Mouse (Mus musculus) kidney, embryonic 15.5 days (tissue): ENCODE measurements at regions not wholly inside any gene's neighbourhood (a gene's known extent, or its start where the extent isn't known, plus 50 kb on each side); places are given as distances from the start of the nearest gene placed in this dataset.

Source experiments
- ATAC-seq: fragments of 200-750 bp; cut with Nextera tagmentation; replicated peaks from 2 replicates; pipeline ENCODE4 v1.8.0; 2017; ENCODE audit warnings: moderate TSS enrichment; ENCODE audit not compliant: low FRiP score
- H3K27ac ChIP-seq: fragments of 300-500 bp; sonication (generic); 2 replicates; pipeline ENCODE4 v1.5.1; 2015; ENCODE audit warnings: mild to moderate bottlenecking, inconsistent platforms
- H3K27me3 ChIP-seq: fragments of 300-500 bp; sonication (generic); 2 replicates; pipeline ENCODE4 v1.6.1; 2015; ENCODE audit warnings: inconsistent platforms
- H3K36me3 ChIP-seq: fragments of 300-500 bp; sonication (generic); 2 replicates; pipeline ENCODE4 v1.6.1; 2015; ENCODE audit warnings: inconsistent platforms
- H3K4me1 ChIP-seq: fragments of 300-500 bp; sonication (generic); 2 replicates; pipeline ENCODE4 v1.6.1; 2015; ENCODE audit warnings: inconsistent platforms
- H3K4me2 ChIP-seq: fragments of 300-500 bp; sonication (generic); 2 replicates; pipeline ENCODE4 v1.6.1; 2015; ENCODE audit warnings: moderate library complexity, mild to moderate bottlenecking, inconsistent platforms
- H3K4me3 ChIP-seq: fragments of 300-500 bp; sonication (generic); replicated peaks from 2 replicates; pipeline ENCODE4 v1.5.1; 2015; ENCODE audit warnings: mild to moderate bottlenecking, inconsistent platforms
- H3K9ac ChIP-seq: fragments of 300-500 bp; sonication (generic); 2 replicates; pipeline ENCODE4 v1.6.1; 2015; ENCODE audit warnings: mild to moderate bottlenecking, inconsistent platforms
- H3K9me3 ChIP-seq: fragments of 300-500 bp; sonication (generic); replicated peaks from 2 replicates; pipeline ENCODE4 v1.6.1; 2016; ENCODE audit warnings: inconsistent platforms
- WGBS: fragments of 180-500 bp; shearing (Covaris S2); methylation state at CpG from one replicate; pipeline ENCODE4 v1.1.7; 2015; ENCODE audit warnings: mixed read lengths; 5-methylcytosine and 5-hydroxymethylcytosine counted together

DNA sequence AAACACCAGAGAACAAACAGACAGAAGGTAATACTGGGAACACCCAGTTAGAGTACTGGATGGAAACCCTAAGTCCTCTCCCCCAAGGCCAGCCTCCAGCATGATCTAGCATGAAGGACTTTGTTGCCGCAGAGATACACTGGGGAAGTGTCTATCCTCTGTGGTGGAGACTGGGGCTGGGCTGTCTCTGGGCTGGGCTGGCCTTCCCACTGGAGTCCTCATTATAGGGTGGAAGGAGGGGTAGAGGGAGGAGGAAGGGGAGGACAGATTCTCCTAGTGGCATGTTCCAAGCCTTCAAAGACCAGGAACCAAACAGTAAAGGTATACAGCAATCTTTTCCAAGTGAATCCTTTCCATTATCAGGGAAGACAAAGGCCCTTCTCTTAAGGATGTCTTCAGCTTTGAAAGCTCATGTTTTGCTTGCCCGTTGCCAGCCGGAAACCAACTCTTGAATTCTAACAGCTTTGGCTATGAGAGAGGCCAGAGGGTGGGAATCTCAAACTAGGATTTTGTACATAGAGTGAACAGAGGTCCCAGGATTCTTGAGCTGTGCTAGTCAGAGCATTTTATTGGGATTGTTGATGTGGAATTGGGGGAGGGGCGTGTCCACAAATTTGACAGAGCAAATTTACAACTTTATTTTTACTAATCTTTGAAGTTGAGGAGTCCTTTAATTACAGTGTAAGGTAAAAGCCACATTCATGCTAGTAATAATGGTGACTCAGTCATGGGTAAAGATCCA is 271.3 kb downstream of the Fzd1 start:
- no peak overlapping the region for H3K27ac ChIP-seq
- H3K27me3 ChIP-seq, result no peaks in the 10 kb centered on the region
- H3K9ac ChIP-seq, result no peak overlapping the region
- peaks cover 10% of the 10 kb centered on the region; the same call in 1 of the 2 replicates for H3K4me1 ChIP-seq
- H3K4me2 ChIP-seq, result no peak overlapping the region
- H3K9me3 ChIP-seq, result no peaks in the 10 kb centered on the region
- no peak overlapping the region for H3K4me3 ChIP-seq
- peak; percentile 43; the same call in 1 of the 2 replicates for ATAC-seq
- 88% methylated on average over 4 of the region's 4 CpGs for WGBS
- no peaks in the 10 kb centered on the region for H3K36me3 ChIP-seq

DNA sequence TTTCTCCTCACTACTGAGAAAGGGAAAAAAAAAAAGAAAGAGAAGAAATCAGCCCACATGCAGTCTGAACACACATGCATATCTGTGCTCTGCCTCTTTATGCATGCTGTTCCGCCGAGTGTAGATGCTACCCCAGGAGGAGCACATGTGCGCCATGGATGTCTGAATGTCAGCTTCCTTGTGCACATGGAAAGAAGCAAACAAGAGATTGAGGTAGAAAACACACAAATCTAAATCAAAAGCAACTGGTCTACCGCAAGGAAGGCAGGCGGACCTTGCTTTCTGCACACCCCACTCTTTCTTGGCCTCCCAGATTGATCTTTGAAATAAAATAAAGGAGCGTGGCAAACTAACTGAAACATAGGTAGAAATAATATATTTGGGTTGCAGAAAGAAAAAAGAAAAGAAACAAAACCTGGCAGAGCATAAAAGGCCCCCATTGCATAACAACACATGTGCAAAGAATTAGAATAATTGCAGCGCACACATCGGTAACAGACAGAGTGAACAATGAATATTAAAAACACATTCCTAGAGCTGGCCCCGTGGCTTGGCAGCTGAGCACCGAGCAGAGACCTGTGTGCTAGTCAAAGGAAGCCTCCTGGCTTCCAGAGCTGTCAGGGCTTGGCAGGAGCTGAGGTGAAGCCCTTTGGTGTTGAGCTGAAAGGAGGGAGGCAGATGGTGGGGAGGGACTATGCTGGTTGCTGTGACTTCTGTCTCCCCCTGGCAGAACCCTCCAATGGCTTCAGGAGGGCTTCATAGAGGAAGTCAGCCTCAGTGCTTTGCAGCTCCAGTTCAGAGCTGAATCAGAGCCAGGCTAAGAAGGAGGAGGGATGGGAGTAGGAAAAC is 272.1 kb downstream of the Fzd1 start:
- WGBS, result 70% methylated on average over 10 of the region's 10 CpGs

GRCm38 (mm10) chr5:4484780-4485179 is 273.1 kb downstream of the Fzd1 start:
- Histone ChIP-seq H3K9me3 (no peaks in the 10 kb centered on the region), H3K4me2 (no peak overlapping the region; the same call in 1 of the 2 replicates), H3K4me3 (no peak overlapping the region), H3K36me3 (no peaks in the 10 kb centered on the region), H3K4me1 (peaks cover 10% of the 10 kb centered on the region; the same call in 1 of the 2 replicates), H3K9ac (no peak overlapping the region), H3K27ac (no peak overlapping the region), H3K27me3 (no peaks in the 10 kb centered on the region)
- 13% methylated on average over 6 of the region's 6 CpGs for WGBS
- ATAC-seq, result no peak

More for the DNA sequence above, 272.1 kb downstream of the Fzd1 start:
- Histone ChIP-seq H3K4me2 (no peak overlapping the region), H3K36me3 (no peaks in the 10 kb centered on the region), H3K4me1 (peaks cover 10% of the 10 kb centered on the region; the same call in 1 of the 2 replicates), H3K27me3 (no peaks in the 10 kb centered on the region), H3K9ac (no peak overlapping the region), H3K4me3 (no peak overlapping the region), H3K27ac (no peak overlapping the region), H3K9me3 (no peaks in the 10 kb centered on the region)
- peak; percentile 9; the same call in 1 of the 2 replicates for ATAC-seq

DNA sequence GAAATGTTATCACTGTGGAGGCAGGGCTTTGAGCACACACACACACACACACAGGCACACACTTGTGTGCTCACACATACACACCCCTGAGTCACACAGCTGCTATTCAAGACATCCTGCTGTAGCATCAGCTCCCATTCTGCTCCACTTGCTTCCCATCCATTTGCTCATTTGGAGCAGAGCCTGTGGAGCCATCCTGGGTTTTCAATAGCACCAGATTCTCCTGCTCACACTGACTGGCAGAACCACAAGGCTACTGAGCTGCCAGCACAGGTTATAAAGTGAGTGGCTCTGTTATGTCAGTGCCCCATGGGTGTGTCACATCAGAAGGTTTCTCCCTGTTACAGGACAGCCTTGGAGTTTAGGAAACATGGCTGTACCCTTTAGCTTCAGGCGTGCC is 273.7 kb downstream of the Fzd1 start:
- ATAC-seq, result no peak
- 68% methylated on average over 1 of the region's 1 CpGs for WGBS
- H3K36me3 ChIP-seq, result no peaks in the 10 kb centered on the region
- H3K4me2 ChIP-seq, result no peak overlapping the region
- H3K27me3 ChIP-seq, result no peaks in the 10 kb centered on the region
- H3K4me3 ChIP-seq, result no peak overlapping the region
- no peak overlapping the region for H3K9ac ChIP-seq
- H3K4me1 ChIP-seq, result peaks cover 10% of the 10 kb centered on the region; the same call in 1 of the 2 replicates
- H3K9me3 ChIP-seq, result no peaks in the 10 kb centered on the region
- no peak overlapping the region for H3K27ac ChIP-seq

DNA sequence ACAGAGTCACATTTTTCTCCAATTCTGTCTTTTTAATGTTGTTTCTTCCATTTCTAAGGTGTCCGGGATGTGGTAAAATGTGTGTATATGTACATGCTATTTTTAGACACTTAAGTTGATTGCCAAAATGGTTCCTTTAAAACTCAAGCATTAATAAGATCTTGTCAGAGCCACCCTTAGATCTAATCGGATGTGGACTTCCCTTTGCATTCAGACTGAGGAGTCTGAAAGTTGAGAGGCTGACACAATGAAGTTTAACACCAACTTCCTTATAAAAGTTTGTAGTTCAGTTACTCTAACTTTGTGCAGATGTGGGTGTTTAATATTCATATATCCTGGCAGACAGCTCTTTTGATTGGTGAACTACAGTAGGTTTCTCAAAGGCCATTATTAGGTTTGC is 282.1 kb downstream of the Mterf1b start:
- Histone ChIP-seq H3K27me3 (no peaks in the 10 kb centered on the region), H3K4me1 (no peaks in the 10 kb centered on the region), H3K36me3 (no peaks in the 10 kb centered on the region), H3K27ac (no peak overlapping the region), H3K9ac (no peak overlapping the region), H3K4me3 (no peak overlapping the region), H3K4me2 (no peak overlapping the region), H3K9me3 (no peaks in the 10 kb centered on the region)
- 75% methylated on average over 2 of the region's 2 CpGs for WGBS
- ATAC-seq, result no peak
